Mouse (Mus musculus) WW6 (cell line): ENCODE data around the gene Hjurp.

ENCODE experiments used
- DNase-seq: peaks from one replicate; pipeline ENCODE4 v3.0.0-alpha.2; 2013; ENCODE audit warnings: low read depth, low spot score

Hjurp gene

GRCm38 (mm10) chr1:88282301-88282700 lies 4.9 kb upstream of the Hjurp start:
- no peak for DNase-seq

- DNase-seq, result no peak
Measured at GRCm38 (mm10) chr1:88280006-88280690, 2.7 kb upstream of the Hjurp start.

GRCm38 (mm10) chr1:88279111-88280005 lies 1.9 kb upstream of the Hjurp start:
- DNase-seq, result no peak

GRCm38 (mm10) chr1:88277818-88278511 lies 532 bp upstream of the Hjurp start:
- no peak for DNase-seq

- no peak for DNase-seq
Measured at GRCm38 (mm10) chr1:88276524-88277097, 822 bp downstream of the Hjurp start.

- DNase-seq, result no peak
Measured at GRCm38 (mm10) chr1:88275698-88276523, 1.5 kb downstream of the Hjurp start.

GRCm38 (mm10) chr1:88275078-88275680 lies 2.3 kb downstream of the Hjurp start:
- no peak for DNase-seq

GRCm38 (mm10) chr1:88274371-88275077 lies 2.9 kb downstream of the Hjurp start:
- DNase-seq, result no peak

- no peak for DNase-seq
Measured at GRCm38 (mm10) chr1:88273832-88274231, 3.6 kb downstream of the Hjurp start.

- DNase-seq, result no peak
Measured at GRCm38 (mm10) chr1:88273326-88273725, 4.1 kb downstream of the Hjurp start.

- DNase-seq, result no peak
Measured at GRCm38 (mm10) chr1:88272851-88273250, 4.6 kb downstream of the Hjurp start.

- DNase-seq, result no peak
Measured at GRCm38 (mm10) chr1:88269539-88270309, 7.7 kb downstream of the Hjurp start.

GRCm38 (mm10) chr1:88268070-88268469 lies 9.4 kb downstream of the Hjurp start:
- DNase-seq, result no peak

- no peak for DNase-seq
Measured at GRCm38 (mm10) chr1:88267489-88267888, 9.9 kb downstream of the Hjurp start.

GRCm38 (mm10) chr1:88266123-88266522 lies 11.3 kb downstream of the Hjurp start:
- no peak for DNase-seq

- DNase-seq, result no peak
Measured at GRCm38 (mm10) chr1:88264869-88265240, 12.6 kb downstream of the Hjurp start.

GRCm38 (mm10) chr1:88264237-88264868 lies 13.1 kb downstream of the Hjurp start:
- no peak for DNase-seq

- no peak for DNase-seq
Measured at GRCm38 (mm10) chr1:88263778-88264177, 13.7 kb downstream of the Hjurp start.

GRCm38 (mm10) chr1:88262961-88263360 lies 14.5 kb downstream of the Hjurp start:
- no peak for DNase-seq
